8 mouse cellular contexts compared by ENCODE assay signal in genomic region chr8:84207811-84208210, GRCm38 (mm10). TPM values are rescaled to one million over a fixed set of nuclear protein-coding genes. Genes with fewer than 3 reads are reported as not detected.
A peak's percentile ranks its signal among the peaks of the same experiment; 100 is the strongest.
DNase-seq lines count a peak whose midpoint lies in the region; ATAC-seq lines count a peak whose summit lies in the region.

No protein-coding gene starts in this region.

- H3K27ac ChIP-seq in heart, embryonic 12.5 days (ENCODE audit: poor library complexity, severe bottlenecking): peak overlapping the region; percentile 61

- no peaks in the 10 kb centered on the region for H3K9me3 ChIP-seq in heart, embryonic 12.5 days (replicated peaks)
- no peaks in the 10 kb centered on the region for H3K9me3 ChIP-seq in megakaryocyte, embryonic 14.5 days

- peak; percentile 59 to 82 for DNase-seq in adrenal gland, adult (ENCODE audit: inconsistent age in 2 of 2, low spot score in 1 of 2)
- DNase-seq in adrenal gland, postnatal 4 days (ENCODE audit: low spot score in 2 of 2): no peak
- DNase-seq in adrenal gland, postnatal 14 days: peak; percentile 69
- peak; percentile 85 for DNase-seq in kidney, postnatal 10 days
- DNase-seq in frontal cortex, postnatal 10 days (ENCODE audit: low spot score in 2 of 2): no peak

- H3K4me2 ChIP-seq in heart, embryonic 12.5 days: no peak overlapping the region

- no peak overlapping the region; the same call in 1 of the 2 replicates for H3K9ac ChIP-seq in heart, embryonic 12.5 days

- no peak overlapping the region for H3K4me3 ChIP-seq in heart, embryonic 12.5 days
- peak overlapping the region; percentile 83 for H3K4me3 ChIP-seq in megakaryocyte, embryonic 14.5 days (replicated peaks)

- WGBS in heart, embryonic 12.5 days: 55% methylated on average over 7 of the region's 7 CpGs

- no peaks in the 10 kb centered on the region for H3K27me3 ChIP-seq in heart, embryonic 12.5 days (replicated peaks)
- H3K27me3 ChIP-seq in megakaryocyte, embryonic 14.5 days (replicated peaks): no peaks in the 10 kb centered on the region

- H3K4me1 ChIP-seq in heart, embryonic 12.5 days (replicated peaks): peaks cover 51% of the 10 kb centered on the region
- peaks cover 90% of the 10 kb centered on the region for H3K4me1 ChIP-seq in megakaryocyte, embryonic 14.5 days

- no peak for ATAC-seq in heart, embryonic 12.5 days (ENCODE audit: insufficient number of reproducible peaks, low FRiP score)
- ATAC-seq in activated CD4-positive, CD25-positive, alpha-beta regulatory T cell, adult 4 months: no peak

- peaks cover 67% of the 10 kb centered on the region for H3K36me3 ChIP-seq in heart, embryonic 12.5 days
- H3K36me3 ChIP-seq in megakaryocyte, embryonic 14.5 days (replicated peaks; ENCODE audit: low read length): peaks cover 83% of the 10 kb centered on the region

RNA-seq across cellular contexts. Expression of gene Nanos3, which starts 22.8 kb away (rescaled TPM):
- total RNA-seq in adrenal gland, postnatal 4 days (2021): 1 to 10 TPM; 3.1 to 4.3 TPM
- 0.67 and 1.2 TPM in 2 replicates for total RNA-seq in adrenal gland, postnatal 14 days (2021)
- polyA plus RNA-seq in heart, embryonic 12.5 days (2016; fragmentation: Nextera tagmentation; extraction: Ambion mirVana): 1.7 and 3.0 TPM in 2 replicates
- 0.87 TPM in 1 of 2 replicates, not detected in the other for polyA plus RNA-seq in megakaryocyte, embryonic 14.5 days (2012; ENCODE audit: insufficient read depth, low replicate concordance)
- 1 to 10 TPM in 1 of 2 experiments, not detected in 1; 1.1 TPM for polyA plus RNA-seq in activated CD4-positive, CD25-positive, alpha-beta regulatory T cell, adult 4 months (2017; shearing (Covaris generic))

RNA-seq across cellular contexts. Expression of gene Zswim4, which starts 29.0 kb away (rescaled TPM):
- total RNA-seq in adrenal gland, postnatal 4 days (2021): 10 to 100 TPM; 35.8 to 37.6 TPM
- total RNA-seq in adrenal gland, postnatal 14 days (2021): 32.3 and 39.5 TPM in 2 replicates
- polyA plus RNA-seq in heart, embryonic 12.5 days (2016; fragmentation: Nextera tagmentation; extraction: Ambion mirVana): 12.9 and 13.7 TPM in 2 replicates
- polyA plus RNA-seq in megakaryocyte, embryonic 14.5 days (2012; ENCODE audit: insufficient read depth, low replicate concordance): 14.1 and 16.0 TPM in 2 replicates
- 1 to 10 TPM; 3.1 to 5.5 TPM for polyA plus RNA-seq in activated CD4-positive, CD25-positive, alpha-beta regulatory T cell, adult 4 months (2017; shearing (Covaris generic))

RNA-seq across cellular contexts. Expression of gene D8Ertd738e, which starts 41.7 kb away (rescaled TPM):
- 100 to 1,000 TPM; 184 to 189 TPM for total RNA-seq in adrenal gland, postnatal 4 days (2021)
- 251 and 255 TPM in 2 replicates for total RNA-seq in adrenal gland, postnatal 14 days (2021)
- 281 and 286 TPM in 2 replicates for polyA plus RNA-seq in heart, embryonic 12.5 days (2016; fragmentation: Nextera tagmentation; extraction: Ambion mirVana)
- 80.4 and 326 TPM in 2 replicates for polyA plus RNA-seq in megakaryocyte, embryonic 14.5 days (2012; ENCODE audit: insufficient read depth, low replicate concordance)
- 100 to 1,000 TPM; 382 to 385 TPM for polyA plus RNA-seq in activated CD4-positive, CD25-positive, alpha-beta regulatory T cell, adult 4 months (2017; shearing (Covaris generic))

RNA-seq across cellular contexts. Expression of gene Mri1, which starts 49.3 kb away (rescaled TPM):
- total RNA-seq in adrenal gland, postnatal 4 days (2021): 10 to 100 TPM; 41.0 to 45.0 TPM
- 25.0 and 35.5 TPM in 2 replicates for total RNA-seq in adrenal gland, postnatal 14 days (2021)
- polyA plus RNA-seq in heart, embryonic 12.5 days (2016; fragmentation: Nextera tagmentation; extraction: Ambion mirVana): 48.2 and 50.9 TPM in 2 replicates
- 106 and 208 TPM in 2 replicates for polyA plus RNA-seq in megakaryocyte, embryonic 14.5 days (2012; ENCODE audit: insufficient read depth, low replicate concordance)
- 10 to 100 TPM; 38.1 to 39.4 TPM for polyA plus RNA-seq in activated CD4-positive, CD25-positive, alpha-beta regulatory T cell, adult 4 months (2017; shearing (Covaris generic))

RNA-seq across cellular contexts. Expression of gene 4930432K21Rik, which starts 60.0 kb away (rescaled TPM):
- 1 to 10 TPM; 1.2 TPM for total RNA-seq in adrenal gland, postnatal 4 days (2021)
- 0.49 and 0.82 TPM in 2 replicates for total RNA-seq in adrenal gland, postnatal 14 days (2021)
- polyA plus RNA-seq in heart, embryonic 12.5 days (2016; fragmentation: Nextera tagmentation; extraction: Ambion mirVana): 1.00 and 1.1 TPM in 2 replicates
- 0.72 TPM in 1 of 2 replicates, not detected in the other for polyA plus RNA-seq in megakaryocyte, embryonic 14.5 days (2012; ENCODE audit: insufficient read depth, low replicate concordance)
- polyA plus RNA-seq in activated CD4-positive, CD25-positive, alpha-beta regulatory T cell, adult 4 months (2017; shearing (Covaris generic)): 1 to 10 TPM in 1 of 2 experiments, under 1 TPM in 1; 0.40 to 1.2 TPM

Comparison
In these comparisons a context has a peak if more than half of its experiments do, and no peak if none do; other contexts are left out.
1. DNase-seq: peak in adrenal gland, adult (2 of 2), adrenal gland, postnatal 14 days (single experiment) and kidney, postnatal 10 days (single experiment); none in adrenal gland, postnatal 4 days (0 of 2) and frontal cortex, postnatal 10 days (0 of 2).